Mouse (Mus musculus): ENCODE measurements around the gene Lrrfip2. TPM values are rescaled to one million over a fixed set of nuclear protein-coding genes. Genes with fewer than 3 reads are reported as not detected.

The Lrrfip2 gene
- polyA plus RNA-seq, 1 experiment from 2014 or later, result 50.9 TPM

DNA sequence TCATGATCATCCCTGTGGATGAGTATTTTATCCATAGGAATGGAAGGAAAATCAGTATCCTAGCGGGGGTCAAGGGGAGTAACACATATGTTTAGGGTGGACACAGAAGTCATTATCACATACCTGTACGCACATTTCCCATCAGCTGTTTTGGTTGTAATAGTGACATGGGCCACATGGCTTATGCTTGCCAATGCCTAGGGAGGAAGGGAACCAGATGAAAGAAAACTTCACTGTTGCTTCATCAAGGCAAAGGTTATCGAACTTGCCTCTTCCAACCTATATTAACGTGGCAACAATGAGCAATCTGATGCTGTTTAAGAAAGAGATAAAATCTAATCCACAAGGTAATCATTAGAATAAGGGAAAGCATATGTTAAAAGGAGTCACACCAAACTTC is 144.0 kb downstream of the Lrrfip2 start:
- Histone ChIP-seq H3K9me3 (no peaks in the 10 kb centered on the region), H3K36me3 (peaks cover 81% of the 10 kb centered on the region), H3K27me3 (ENCODE audit: insufficient read depth, poor library complexity, severe bottlenecking) (no peaks in the 10 kb centered on the region), H3K4me1 (no peaks in the 10 kb centered on the region), H3K27ac (no peak overlapping the region), H3K4me3 (no peak overlapping the region)
- DNase-seq (ENCODE audit: low spot score), result no peak
- WGBS, result 92% methylated on average over 4 of the region's 4 CpGs

DNA sequence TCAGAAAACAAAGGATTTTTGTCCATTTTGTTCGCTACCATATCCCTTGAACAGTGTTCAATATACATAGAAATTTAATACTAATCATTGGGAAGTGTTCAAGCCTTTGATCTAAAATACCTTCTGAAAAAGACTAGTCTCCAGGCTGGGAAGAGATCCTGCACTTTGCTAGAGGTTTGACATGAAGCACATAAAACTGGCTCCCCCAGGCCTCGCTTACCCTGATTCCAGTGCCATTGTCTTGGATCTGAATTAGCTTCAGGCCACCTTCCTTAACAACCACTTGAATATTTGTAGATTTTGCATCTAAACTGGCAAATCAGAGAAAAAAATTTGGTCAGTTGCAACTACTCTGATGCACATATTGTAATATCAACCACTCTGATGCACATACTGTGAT is 150.6 kb downstream of the Lrrfip2 start:
- 90% methylated on average over 2 of the region's 2 CpGs for WGBS
- Histone ChIP-seq H3K4me3 (no peak overlapping the region), H3K9me3 (no peaks in the 10 kb centered on the region), H3K36me3 (peaks cover 40% of the 10 kb centered on the region), H3K27me3 (ENCODE audit: insufficient read depth, poor library complexity, severe bottlenecking) (no peaks in the 10 kb centered on the region), H3K4me1 (peaks cover 8% of the 10 kb centered on the region; the same call in 1 of the 2 replicates), H3K27ac (no peak overlapping the region)
- DNase-seq (ENCODE audit: low spot score), result peak; percentile 61

DNA sequence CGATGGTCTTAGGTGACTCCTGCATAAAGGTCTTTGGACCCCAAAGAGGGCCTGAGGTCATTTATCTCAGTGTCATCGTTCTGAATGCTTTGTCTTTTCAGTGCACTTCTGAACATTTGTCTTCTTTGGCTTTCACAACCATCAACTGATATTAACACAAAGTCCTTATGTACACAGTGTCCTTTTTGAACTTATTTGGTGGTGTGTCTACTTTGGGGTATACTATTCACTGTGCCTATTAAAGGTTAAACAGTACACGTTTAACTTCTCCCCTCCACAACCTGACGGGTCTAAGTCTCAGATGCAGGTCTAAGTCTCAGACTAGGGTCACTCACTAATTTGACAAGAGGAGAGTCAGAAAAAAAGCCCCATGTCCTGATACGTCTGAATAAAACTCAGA is 153.2 kb downstream of the Lrrfip2 start:
- WGBS, result 17% methylated on average over 5 of the region's 5 CpGs
- no peaks in the 10 kb centered on the region for H3K9me3 ChIP-seq
- no peak for DNase-seq (ENCODE audit: low spot score)
- H3K4me3 ChIP-seq, result peak overlapping the region; percentile 81
- H3K36me3 ChIP-seq, result peaks cover 24% of the 10 kb centered on the region
- H3K27ac ChIP-seq, result peak overlapping the region; percentile 97
- H3K4me1 ChIP-seq, result peaks cover 33% of the 10 kb centered on the region
- no peaks in the 10 kb centered on the region for H3K27me3 ChIP-seq (ENCODE audit: insufficient read depth, poor library complexity, severe bottlenecking)

DNA sequence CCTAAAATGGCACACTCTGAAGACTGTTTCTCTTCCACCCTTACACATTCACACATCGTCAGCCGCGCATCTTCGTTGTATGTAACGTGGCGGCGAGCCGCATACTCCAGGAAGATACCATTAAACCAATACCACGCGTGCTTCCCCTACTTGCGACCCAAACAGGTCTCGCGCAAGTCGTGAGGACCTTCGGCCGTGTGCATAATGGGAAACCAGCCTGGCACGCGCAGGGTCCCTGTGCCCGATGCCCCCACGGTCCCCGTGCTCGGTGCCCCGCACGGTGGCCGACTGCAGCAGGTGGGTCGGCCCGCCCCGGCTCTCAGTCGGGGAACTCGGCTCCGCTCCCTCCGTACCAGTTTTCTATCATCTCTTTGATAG is 153.7 kb downstream of the Lrrfip2 start:
- Histone ChIP-seq H3K9me3 (no peaks in the 10 kb centered on the region), H3K4me3 (peak overlapping the region; percentile 81), H3K4me1 (peaks cover 37% of the 10 kb centered on the region), H3K27me3 (ENCODE audit: insufficient read depth, poor library complexity, severe bottlenecking) (no peaks in the 10 kb centered on the region), H3K36me3 (peaks cover 22% of the 10 kb centered on the region), H3K27ac (peak overlapping the region; percentile 97)
- 1% methylated on average over 32 of the region's 32 CpGs for WGBS
- no peak for DNase-seq (ENCODE audit: low spot score)

DNA sequence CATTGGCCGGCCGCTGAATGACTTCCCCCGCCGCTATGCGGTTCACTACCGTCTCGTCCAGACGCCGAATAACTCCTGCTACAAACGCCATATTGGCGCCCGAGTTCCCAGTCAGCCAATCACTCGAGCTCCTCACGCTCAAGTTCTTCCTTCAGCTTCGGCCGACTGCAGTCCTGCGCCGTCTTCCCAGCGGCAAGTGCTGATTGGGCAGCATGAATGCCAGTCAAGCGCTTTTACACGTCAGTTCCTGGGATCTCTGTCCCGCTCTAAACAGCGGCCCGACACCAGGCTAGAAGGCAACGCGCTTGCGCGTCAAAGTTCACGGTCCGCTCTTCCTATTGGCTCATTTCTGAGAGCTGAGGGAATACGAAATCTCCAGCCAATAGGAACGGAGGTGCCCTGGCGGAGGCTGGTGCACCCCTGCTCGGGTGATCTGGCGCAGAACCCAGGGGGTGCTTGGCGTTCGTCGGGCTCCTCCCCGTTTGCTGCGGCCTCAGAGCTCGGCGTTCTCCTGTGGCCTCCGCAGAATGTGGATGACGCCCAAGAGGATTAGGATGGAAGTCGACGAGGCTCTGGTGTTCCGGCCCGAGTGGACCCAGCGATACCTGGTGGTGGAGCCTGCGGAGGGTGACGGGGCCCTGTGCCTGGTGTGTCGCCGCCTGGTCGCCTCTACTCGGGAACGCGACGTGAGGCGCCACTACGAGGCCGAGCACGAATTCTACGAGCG is 154.2 kb downstream of the Lrrfip2 start, which contains the start of the genes Mlh1 and Epm2aip1:
Mlh1 (minus strand) TSS at position 358 of the 727 bp plus-strand sequence.
Epm2aip1 (plus strand) TSS at position 496 of the 727 bp plus-strand sequence.
- peak within 1 kb of the TSS; percentile 81 for H3K4me3 ChIP-seq
- peak; percentile 100 for DNase-seq (ENCODE audit: low spot score)
- WGBS, result under 1% methylated on average over 64 of the region's 64 CpGs
- H3K4me1 ChIP-seq, result peaks cover 43% of the 10 kb centered on the region
- H3K9me3 ChIP-seq, result no peaks in the 10 kb centered on the region
- H3K36me3 ChIP-seq, result peaks cover 20% of the 10 kb centered on the region
- no peaks in the 10 kb centered on the region for H3K27me3 ChIP-seq (ENCODE audit: insufficient read depth, poor library complexity, severe bottlenecking)
- peak within 1 kb of the TSS; percentile 97 for H3K27ac ChIP-seq

DNA sequence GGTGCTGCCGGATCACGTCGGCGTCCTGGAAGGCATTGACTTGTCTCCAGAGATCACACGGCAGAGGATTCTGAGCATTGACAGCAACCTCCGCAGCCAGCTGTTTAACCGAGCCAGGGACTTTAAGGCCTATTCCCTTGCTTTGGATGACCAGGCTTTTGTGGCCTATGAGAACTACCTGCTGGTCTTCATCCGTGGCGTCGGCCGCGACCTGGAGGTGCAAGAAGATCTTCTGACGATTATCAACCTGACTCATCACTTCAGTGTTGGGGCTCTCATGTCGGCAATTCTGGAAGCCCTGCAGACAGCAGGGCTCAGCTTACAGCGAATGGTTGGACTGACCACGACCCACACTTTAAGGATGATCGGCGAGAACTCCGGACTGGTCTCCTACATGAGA is 155.0 kb downstream of the Lrrfip2 start:
- Histone ChIP-seq H3K27me3 (ENCODE audit: insufficient read depth, poor library complexity, severe bottlenecking) (no peaks in the 10 kb centered on the region), H3K27ac (peak overlapping the region; percentile 96), H3K36me3 (peaks cover 20% of the 10 kb centered on the region), H3K4me3 (peak overlapping the region; percentile 81), H3K9me3 (no peaks in the 10 kb centered on the region), H3K4me1 (peaks cover 43% of the 10 kb centered on the region)
- WGBS, result 15% methylated on average over 19 of the region's 19 CpGs
- DNase-seq (ENCODE audit: low spot score), result no peak

DNA sequence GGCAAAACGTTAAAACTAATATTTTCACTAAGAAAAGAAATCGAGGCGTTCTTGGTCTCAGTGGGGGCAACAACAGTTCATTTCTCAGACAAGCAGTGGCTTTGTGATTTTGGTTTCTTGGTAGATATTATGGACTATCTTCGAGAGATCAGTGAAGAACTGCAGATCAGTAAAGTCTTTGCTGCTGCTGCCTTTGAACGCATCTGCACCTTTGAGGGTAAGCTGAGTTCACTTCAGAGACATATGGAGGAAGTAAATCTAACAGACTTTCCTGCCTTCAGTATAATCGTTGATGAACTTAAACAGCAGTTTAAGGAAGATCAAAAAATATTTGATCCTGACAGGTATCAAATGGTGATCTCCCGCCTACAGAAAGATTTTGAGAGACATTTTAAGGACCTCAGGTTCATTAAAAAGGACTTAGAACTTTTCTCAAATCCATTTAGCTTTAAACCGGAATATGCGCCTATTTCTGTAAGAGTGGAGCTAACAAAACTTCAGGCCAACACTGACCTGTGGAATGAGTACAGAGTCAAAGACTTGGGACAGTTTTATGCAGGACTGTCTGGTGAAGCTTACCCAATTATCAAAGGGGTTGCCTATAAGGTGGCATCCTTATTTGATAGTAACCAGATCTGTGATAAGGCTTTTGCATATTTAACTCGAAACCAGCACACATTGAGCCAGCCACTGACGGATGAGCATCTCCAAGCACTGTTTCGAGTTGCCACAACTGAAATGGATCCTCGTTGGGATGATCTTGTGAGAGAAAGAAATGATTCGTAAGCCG is 155.8 kb downstream of the Lrrfip2 start:
- peak overlapping the region; percentile 96; the same call in 1 of the 2 replicates for H3K27ac ChIP-seq
- peaks cover 25% of the 10 kb centered on the region for H3K36me3 ChIP-seq
- 72% methylated on average over 15 of the region's 15 CpGs for WGBS
- H3K4me3 ChIP-seq, result peak overlapping the region; percentile 81
- no peaks in the 10 kb centered on the region for H3K9me3 ChIP-seq
- H3K4me1 ChIP-seq, result peaks cover 43% of the 10 kb centered on the region
- DNase-seq (ENCODE audit: low spot score), result no peak
- no peaks in the 10 kb centered on the region for H3K27me3 ChIP-seq (ENCODE audit: insufficient read depth, poor library complexity, severe bottlenecking)

DNA sequence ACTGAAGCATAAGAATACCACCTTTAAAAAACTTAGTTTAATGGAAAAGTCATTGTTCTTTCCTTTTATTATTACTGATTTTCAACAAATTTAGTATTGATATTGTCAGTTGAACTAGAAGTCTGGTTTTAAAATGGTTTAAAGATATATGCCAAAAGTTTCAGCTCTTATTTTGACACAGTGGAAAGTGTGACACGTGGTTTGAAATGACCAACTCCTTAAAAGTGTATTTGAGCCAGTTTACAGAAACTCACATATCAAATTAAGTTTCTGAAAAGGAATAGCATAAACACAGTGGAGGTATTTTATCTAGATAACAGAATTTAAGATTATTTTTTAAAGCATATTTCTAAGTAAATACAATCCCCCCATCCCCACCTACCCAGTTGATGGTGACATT is 156.6 kb downstream of the Lrrfip2 start:
- no peak for DNase-seq (ENCODE audit: low spot score)
- WGBS, result 92% methylated on average over 1 of the region's 1 CpGs
- H3K9me3 ChIP-seq, result no peaks in the 10 kb centered on the region
- peaks cover 43% of the 10 kb centered on the region for H3K4me1 ChIP-seq
- H3K4me3 ChIP-seq, result peak overlapping the region; percentile 81; the same call in 1 of the 2 replicates
- peaks cover 32% of the 10 kb centered on the region for H3K36me3 ChIP-seq
- no peak overlapping the region for H3K27ac ChIP-seq
- no peaks in the 10 kb centered on the region for H3K27me3 ChIP-seq (ENCODE audit: insufficient read depth, poor library complexity, severe bottlenecking)

DNA sequence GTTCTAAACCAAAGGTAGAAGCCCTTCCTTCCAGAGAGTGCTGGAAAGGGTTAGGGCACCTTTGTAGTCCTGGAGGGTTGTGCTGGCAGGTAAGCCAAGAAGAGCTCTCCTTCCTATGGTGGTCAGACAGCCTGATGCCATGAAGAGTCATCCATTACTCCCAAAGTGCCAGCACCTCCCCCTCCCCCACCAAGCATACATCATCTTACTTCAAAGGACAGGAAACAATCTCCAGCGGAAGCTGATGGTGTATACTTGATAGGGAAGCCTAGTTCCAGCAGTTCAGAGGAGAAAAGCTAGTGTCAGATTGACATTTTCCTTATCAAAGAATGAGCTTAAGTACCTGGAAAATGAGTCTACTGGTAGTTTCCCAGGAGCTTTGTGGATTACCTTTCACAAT is 157.8 kb downstream of the Lrrfip2 start:
- Histone ChIP-seq H3K36me3 (peaks cover 41% of the 10 kb centered on the region), H3K4me3 (peak overlapping the region; percentile 43)

More for the DNA sequence above, 157.8 kb downstream of the Lrrfip2 start:
- H3K9me3 ChIP-seq, result no peaks in the 10 kb centered on the region
- H3K4me1 ChIP-seq, result peaks cover 42% of the 10 kb centered on the region
- H3K27me3 ChIP-seq (ENCODE audit: insufficient read depth, poor library complexity, severe bottlenecking), result no peaks in the 10 kb centered on the region
- DNase-seq (ENCODE audit: low spot score), result no peak
- H3K27ac ChIP-seq, result no peak overlapping the region
- 9% methylated on average over 1 of the region's 1 CpGs for WGBS

Other genes starting within 250 kb of the Lrrfip2 start
- 0.91 and 1.6 TPM in 2 replicates for gene Als2cl, start 237.7 kb upstream of the Lrrfip2 start, polyA plus RNA-seq (2016; fragmentation: Nextera tagmentation; extraction: Ambion mirVana)
- gene Tmie, start 237.5 kb upstream of the Lrrfip2 start, polyA plus RNA-seq (2016; fragmentation: Nextera tagmentation; extraction: Ambion mirVana), result 0.17 and 0.68 TPM in 2 replicates
- gene Fam240a, start 200.7 kb upstream of the Lrrfip2 start, polyA plus RNA-seq (2016; fragmentation: Nextera tagmentation; extraction: Ambion mirVana), result not detected in 2 replicates
- gene Tdgf1, start 171.4 kb upstream of the Lrrfip2 start, polyA plus RNA-seq (2016; fragmentation: Nextera tagmentation; extraction: Ambion mirVana), result 0.51 and 1.3 TPM in 2 replicates
- 0.68 and 1.3 TPM in 2 replicates for gene Lrrc2, start 166.0 kb upstream of the Lrrfip2 start, polyA plus RNA-seq (2016; fragmentation: Nextera tagmentation; extraction: Ambion mirVana)
- 0.15 TPM in 1 of 2 replicates, not detected in the other for gene Rtp3, start 127.0 kb upstream of the Lrrfip2 start, polyA plus RNA-seq (2016; fragmentation: Nextera tagmentation; extraction: Ambion mirVana)
- gene Ltf, start 98.3 kb upstream of the Lrrfip2 start, polyA plus RNA-seq (2016; fragmentation: Nextera tagmentation; extraction: Ambion mirVana), result 0.40 TPM in 1 of 2 replicates, not detected in the other
- 2.6 and 3.0 TPM in 2 replicates for gene Ccrl2, start 60.1 kb upstream of the Lrrfip2 start, polyA plus RNA-seq (2016; fragmentation: Nextera tagmentation; extraction: Ambion mirVana)
- gene Mlh1, start 154.2 kb downstream of the Lrrfip2 start, polyA plus RNA-seq (2016; fragmentation: Nextera tagmentation; extraction: Ambion mirVana), result 51.7 and 52.6 TPM in 2 replicates
- gene Epm2aip1, start 154.3 kb downstream of the Lrrfip2 start, polyA plus RNA-seq (2016; fragmentation: Nextera tagmentation; extraction: Ambion mirVana), result 24.7 and 28.4 TPM in 2 replicates
- 0.08 and 0.21 TPM in 2 replicates for gene Trank1, start 194.1 kb downstream of the Lrrfip2 start, polyA plus RNA-seq (2016; fragmentation: Nextera tagmentation; extraction: Ambion mirVana)